In genomic region chr1:189689050-189689833, GRCm38 (mm10) we compare ENCODE assay signal across 8 mouse cellular contexts. TPM values are rescaled to one million over a fixed set of nuclear protein-coding genes. Genes with fewer than 3 reads are reported as not detected.
A peak's percentile ranks its signal among the peaks of the same experiment; 100 is the strongest.
DNase-seq lines count a peak whose midpoint lies in the region; ATAC-seq and TF ChIP-seq lines count a peak whose summit lies in the region.

No protein-coding gene starts in this region.

- H3K4me2 ChIP-seq in heart, embryonic 13.5 days, result peak overlapping the region; percentile 91
- peak overlapping the region; percentile 86 for H3K4me2 ChIP-seq in hindbrain, embryonic 13.5 days
- peak overlapping the region; percentile 53 for H3K4me2 ChIP-seq in midbrain, embryonic 11.5 days

- TF ChIP-seq CTCF in bone marrow macrophage, adult 2 months (IDR thresholded peaks at IDR 0.05; ENCODE audit: low read depth, low read length), result no peak

- 32% methylated on average over 4 of the region's 4 CpGs for WGBS in heart, embryonic 13.5 days
- 24% methylated on average over 4 of the region's 4 CpGs for WGBS in hindbrain, embryonic 13.5 days
- WGBS in midbrain, embryonic 11.5 days, result 22% methylated on average over 4 of the region's 4 CpGs

- no peaks in the 10 kb centered on the region for H3K9me3 ChIP-seq in heart, embryonic 13.5 days
- H3K9me3 ChIP-seq in hindbrain, embryonic 13.5 days, result no peaks in the 10 kb centered on the region
- H3K9me3 ChIP-seq in midbrain, embryonic 11.5 days (ENCODE audit: control insufficient read depth, low read length), result no peaks in the 10 kb centered on the region

- H3K4me1 ChIP-seq in heart, embryonic 13.5 days, result peaks cover 41% of the 10 kb centered on the region
- peaks cover 4% of the 10 kb centered on the region; the same call in 1 of the 2 replicates for H3K4me1 ChIP-seq in bone marrow macrophage, adult 2 months (ENCODE audit: control insufficient read depth, insufficient read depth, low read length)
- peaks cover 28% of the 10 kb centered on the region for H3K4me1 ChIP-seq in hindbrain, embryonic 13.5 days (replicated peaks)
- peaks cover 23% of the 10 kb centered on the region for H3K4me1 ChIP-seq in midbrain, embryonic 11.5 days (ENCODE audit: control insufficient read depth, insufficient read depth, low read length)

- H3K4me3 ChIP-seq in heart, embryonic 13.5 days, result peak overlapping the region; percentile 82
- peak overlapping the region; percentile 24 for H3K4me3 ChIP-seq in bone marrow macrophage, adult 2 months (ENCODE audit: insufficient read depth, low read length)
- H3K4me3 ChIP-seq in hindbrain, embryonic 13.5 days, result peak overlapping the region; percentile 63
- peak overlapping the region; percentile 68 for H3K4me3 ChIP-seq in midbrain, embryonic 11.5 days (ENCODE audit: low read depth, low read length)

- peaks cover 19% of the 10 kb centered on the region for H3K36me3 ChIP-seq in heart, embryonic 13.5 days
- H3K36me3 ChIP-seq in hindbrain, embryonic 13.5 days, result no peaks in the 10 kb centered on the region; the same call in 1 of the 2 replicates
- H3K36me3 ChIP-seq in midbrain, embryonic 11.5 days (ENCODE audit: control insufficient read depth, insufficient read depth, low read length), result peaks cover 6% of the 10 kb centered on the region; the same call in 1 of the 2 replicates

- ATAC-seq in heart, embryonic 13.5 days (ENCODE audit: extremely low read depth, insufficient number of reproducible peaks, low FRiP score, low TSS enrichment), result no peak
- ATAC-seq in hindbrain, embryonic 13.5 days (ENCODE audit: low FRiP score), result no peak
- no peak for ATAC-seq in midbrain, embryonic 11.5 days (ENCODE audit: low FRiP score)

- H3K27me3 ChIP-seq in heart, embryonic 13.5 days (replicated peaks), result no peaks in the 10 kb centered on the region
- H3K27me3 ChIP-seq in hindbrain, embryonic 13.5 days, result no peaks in the 10 kb centered on the region
- H3K27me3 ChIP-seq in midbrain, embryonic 11.5 days (ENCODE audit: control insufficient read depth, insufficient read depth, low read length), result no peaks in the 10 kb centered on the region

- TF ChIP-seq POLR2A in bone marrow macrophage, adult 2 months (IDR thresholded peaks at IDR 0.05; ENCODE audit: borderline replicate concordance, low read depth, low read length), result no peak

- peak overlapping the region; percentile 67 for H3K27ac ChIP-seq in heart, embryonic 13.5 days (replicated peaks)
- no peak overlapping the region for H3K27ac ChIP-seq in bone marrow macrophage, adult 2 months (ENCODE audit: insufficient read depth, low read depth, low read length)
- H3K27ac ChIP-seq in hindbrain, embryonic 13.5 days, result no peak overlapping the region
- H3K27ac ChIP-seq in midbrain, embryonic 11.5 days (ENCODE audit: low read depth, low read length), result peak overlapping the region; percentile 37

- no peak for DNase-seq in heart, postnatal 10 days
- peak; percentile 88 for DNase-seq in midbrain, embryonic 11.5 days (ENCODE audit: low spot score, missing footprints)
- no peak for DNase-seq in left cerebral cortex, adult 9 months (ENCODE audit: low spot score in 2 of 2)
- DNase-seq in gastrocnemius, postnatal 14 days, result no peak
- DNase-seq in adrenal gland, adult 8-10 months, result no peak

- H3K9ac ChIP-seq in heart, embryonic 13.5 days, result peak overlapping the region; percentile 79
- no peak overlapping the region for H3K9ac ChIP-seq in hindbrain, embryonic 13.5 days
- peak overlapping the region; percentile 53 for H3K9ac ChIP-seq in midbrain, embryonic 11.5 days (ENCODE audit: low read length)

- intact Hi-C loops in heart, postnatal 10 days (cut with DNase I), result no loop called here
- intact Hi-C loops in gastrocnemius, postnatal 14 days (cut with DNase I; ENCODE audit: low total_unique reads), result no loop called here

RNA-seq across cellular contexts. Expression of gene Cenpf, which starts 1.4 kb away (rescaled TPM):
- 59.5 and 61.8 TPM in 2 replicates for polyA plus RNA-seq in heart, embryonic 13.5 days (2015; fragmentation: Nextera tagmentation; extraction: Ambion mirVana)
- total RNA-seq in heart, postnatal 10 days (2021), result 10 to 100 TPM; 18.0 to 20.2 TPM
- 15.7 and 17.7 TPM in 2 replicates for polyA plus RNA-seq in bone marrow macrophage, adult 2 months (2012; ENCODE audit: insufficient read depth, insufficient read length, missing spikeins)
- 26.8 and 28.4 TPM in 2 replicates for polyA plus RNA-seq in hindbrain, embryonic 13.5 days (2015; fragmentation: Nextera tagmentation; extraction: Ambion mirVana)
- polyA plus RNA-seq in midbrain, embryonic 11.5 days (2014; fragmentation: Nextera tagmentation; extraction: Ambion mirVana), result 135 and 140 TPM in 2 replicates
- 1 to 10 TPM; 3.5 to 4.0 TPM for total RNA-seq in gastrocnemius, postnatal 14 days (2021)
- 1 to 10 TPM in 3 of 4 experiments, under 1 TPM in 1; 0.70 to 2.7 (median 1.3) TPM for total RNA-seq in adrenal gland, adult 8-10 months (2022)

RNA-seq across cellular contexts. Expression of gene Ptpn14, which starts 38.8 kb away (rescaled TPM):
- polyA plus RNA-seq in heart, embryonic 13.5 days (2015; fragmentation: Nextera tagmentation; extraction: Ambion mirVana), result 7.6 TPM in 2 replicates
- total RNA-seq in heart, postnatal 10 days (2021), result 10 to 100 TPM; 34.4 to 35.2 TPM
- polyA plus RNA-seq in bone marrow macrophage, adult 2 months (2012; ENCODE audit: insufficient read depth, insufficient read length, missing spikeins), result 0.33 and 0.50 TPM in 2 replicates
- polyA plus RNA-seq in hindbrain, embryonic 13.5 days (2015; fragmentation: Nextera tagmentation; extraction: Ambion mirVana), result 1.9 TPM in 2 replicates
- polyA plus RNA-seq in midbrain, embryonic 11.5 days (2014; fragmentation: Nextera tagmentation; extraction: Ambion mirVana), result 4.3 TPM in 2 replicates
- 10 to 100 TPM; 11.0 to 12.9 TPM for total RNA-seq in gastrocnemius, postnatal 14 days (2021)
- 10 to 100 TPM; 10.8 to 21.8 (median 17.9) TPM for total RNA-seq in adrenal gland, adult 8-10 months (2022)

Comparison
In these comparisons a context has a peak if more than half of its experiments do, and no peak if none do; other contexts are left out.
1. H3K27ac ChIP-seq: peak in heart, embryonic 13.5 days (single experiment) and midbrain, embryonic 11.5 days (single experiment); none in bone marrow macrophage, adult 2 months (single experiment) and hindbrain, embryonic 13.5 days (single experiment).
2. H3K4me3 ChIP-seq: peak in every context shown above with its lines; median percentile 82 in heart, embryonic 13.5 days; 68 in midbrain, embryonic 11.5 days; 63 in hindbrain, embryonic 13.5 days; 24 in bone marrow macrophage, adult 2 months.
3. Peak in every context shown above with its lines, with median percentiles within 50 percentile points of each other: H3K4me2 ChIP-seq.